18 mouse cellular contexts compared by ENCODE assay signal in genomic region chr13:98447741-98448140, GRCm38 (mm10). TPM values are rescaled to one million over a fixed set of nuclear protein-coding genes. Genes with fewer than 3 reads are reported as not detected.
"Had no signal": no experiment of that assay in that cellular context is flagged by ENCODE, and none has a peak within 500 bp of the region (broad histone marks: within the 10 kb centered on the region; RNA-seq: fewer than 3 reads in every experiment).

No protein-coding gene starts in this region.

- DNase-seq: kidney, postnatal 25 days; lung, adult 2 months; lung, postnatal 36 days; midbrain, embryonic 14.5 days; retina, postnatal 1 day; right cerebral cortex, postnatal 14 days; thymus, postnatal 4 days had no signal

- H3K4me2 ChIP-seq: kidney, embryonic 15.5 days; liver, embryonic 11.5 days; liver, embryonic 15.5 days; neural tube, embryonic 12.5 days had no signal

- H3K9ac ChIP-seq: kidney, embryonic 15.5 days; liver, embryonic 15.5 days; neural tube, embryonic 12.5 days had no signal

- H3K9me3 ChIP-seq: limb, embryonic 10.5 days; liver, embryonic 15.5 days had no signal

- H3K4me1 ChIP-seq: kidney, embryonic 15.5 days; limb, embryonic 10.5 days; liver, embryonic 15.5 days; neural tube, embryonic 12.5 days had no signal

- H3K27me3 ChIP-seq: liver, embryonic 15.5 days; neural tube, embryonic 12.5 days had no signal

- H3K27ac ChIP-seq: kidney, embryonic 15.5 days; limb, embryonic 10.5 days; liver, embryonic 15.5 days; neural tube, embryonic 12.5 days had no signal

- ATAC-seq: lung, postnatal 0 days had no signal

- H3K4me3 ChIP-seq: kidney, embryonic 15.5 days; limb, embryonic 10.5 days; liver, embryonic 15.5 days; neural tube, embryonic 12.5 days had no signal

- H3K36me3 ChIP-seq: kidney, embryonic 15.5 days; limb, embryonic 10.5 days; liver, embryonic 15.5 days; neural tube, embryonic 12.5 days had no signal

RNA-seq across cellular contexts. Expression of gene Gm10320, which starts 44.1 kb away (rescaled TPM):
- total RNA-seq: layer of hippocampus, adult 18-20 months; layer of hippocampus, postnatal 10 days; left cerebral cortex, postnatal 10 days; monocyte, adult 5-6 weeks; neutrophil, adult 5-6 weeks had no signal
